Mouse (Mus musculus): ENCODE measurements around the gene Tmem151b. TPM values are rescaled to one million over a fixed set of nuclear protein-coding genes. Genes with fewer than 3 reads are reported as not detected.

Gene Tmem151b
- polyA plus RNA-seq, 1 experiment from 2014 or later: 1.6 TPM

- DNase-seq (peak; percentile 64), ATAC-seq (ENCODE audit: insufficient read depth) (no peak)
- Histone ChIP-seq H3K9me3 (ENCODE audit: low read depth, low read length) (no peaks in the 10 kb centered on the region), H3K36me3 (ENCODE audit: insufficient read depth) (no peaks in the 10 kb centered on the region), H3K4me1 (ENCODE audit: insufficient read depth) (peaks cover 11% of the 10 kb centered on the region), H3K27me3 (ENCODE audit: insufficient read depth, low read length) (no peaks in the 10 kb centered on the region), H3K9ac (no peak overlapping the region), H3K27ac (ENCODE audit: low read depth) (0 out of 2 replicates have a peak overlapping the region, but pooled peaks have one; percentile 36), H3K4me2 (no peak overlapping the region), H3K4me3 (ENCODE audit: low read depth, low read length) (no peak overlapping the region)
- 72% methylated on average over 7 of the region's 7 CpGs for WGBS
- peak; percentile 60 for TF ChIP-seq CTCF (IDR thresholded peaks at IDR 0.05; ENCODE audit: low read depth)
These were observed 29.4 kb upstream of the Tmem151b start for GRCm38 (mm10) chr17:45578843-45579242.

GRCm38 (mm10) chr17:45578242-45578641, 28.8 kb upstream of the Tmem151b start:
- no peak for TF ChIP-seq CTCF (IDR thresholded peaks at IDR 0.05; ENCODE audit: low read depth)
- no peak overlapping the region for H3K4me3 ChIP-seq (ENCODE audit: low read depth, low read length)
- ATAC-seq (ENCODE audit: insufficient read depth): no peak
- H3K27ac ChIP-seq (ENCODE audit: low read depth): peak overlapping the region; percentile 36; the same call in 1 of the 2 replicates
- no peaks in the 10 kb centered on the region for H3K27me3 ChIP-seq (ENCODE audit: insufficient read depth, low read length)
- peaks cover 8% of the 10 kb centered on the region; the same call in 1 of the 2 replicates for H3K4me1 ChIP-seq (ENCODE audit: insufficient read depth)
- no peak overlapping the region for H3K4me2 ChIP-seq
- H3K36me3 ChIP-seq (ENCODE audit: insufficient read depth): no peaks in the 10 kb centered on the region
- 46% methylated on average over 5 of the region's 5 CpGs for WGBS
- peak; percentile 28 for DNase-seq
- no peaks in the 10 kb centered on the region for H3K9me3 ChIP-seq (ENCODE audit: low read depth, low read length)
- H3K9ac ChIP-seq: no peak overlapping the region

- DNase-seq (no peak), ATAC-seq (ENCODE audit: insufficient read depth) (no peak)
- Histone ChIP-seq H3K9me3 (ENCODE audit: low read depth, low read length) (no peaks in the 10 kb centered on the region), H3K36me3 (ENCODE audit: insufficient read depth) (peaks cover 21% of the 10 kb centered on the region), H3K4me2 (no peak overlapping the region), H3K4me3 (ENCODE audit: low read depth, low read length) (no peak overlapping the region), H3K4me1 (ENCODE audit: insufficient read depth) (peaks cover 9% of the 10 kb centered on the region; the same call in 1 of the 2 replicates), H3K27ac (ENCODE audit: low read depth) (no peak overlapping the region), H3K27me3 (ENCODE audit: insufficient read depth, low read length) (no peaks in the 10 kb centered on the region), H3K9ac (peak overlapping the region; percentile 83)
- 89% methylated on average over 8 of the region's 8 CpGs for WGBS
- TF ChIP-seq CTCF (IDR thresholded peaks at IDR 0.05; ENCODE audit: low read depth): no peak
These were observed 25.8 kb upstream of the Tmem151b start for GRCm38 (mm10) chr17:45575123-45575897.

- ATAC-seq (ENCODE audit: insufficient read depth): peak; percentile 38
- H3K9me3 ChIP-seq (ENCODE audit: low read depth, low read length): no peaks in the 10 kb centered on the region
These were observed 24.8 kb upstream of the Tmem151b start for GRCm38 (mm10) chr17:45574129-45574761.

GRCm38 (mm10) chr17:45573780-45574123, 24.3 kb upstream of the Tmem151b start:
- WGBS: under 1% methylated on average over 18 of the region's 18 CpGs
- peak; percentile 96 for DNase-seq
- peaks cover 9% of the 10 kb centered on the region; the same call in 1 of the 2 replicates for H3K4me1 ChIP-seq (ENCODE audit: insufficient read depth)
- no peaks in the 10 kb centered on the region for H3K27me3 ChIP-seq (ENCODE audit: insufficient read depth, low read length)
- H3K4me2 ChIP-seq: peak overlapping the region; percentile 96
- H3K36me3 ChIP-seq (ENCODE audit: insufficient read depth): peaks cover 36% of the 10 kb centered on the region
- peak overlapping the region; percentile 83 for H3K9ac ChIP-seq
- peak overlapping the region; percentile 68 for H3K4me3 ChIP-seq (ENCODE audit: low read depth, low read length)
- TF ChIP-seq CTCF (IDR thresholded peaks at IDR 0.05; ENCODE audit: low read depth): no peak
- peak; percentile 57 for ATAC-seq (ENCODE audit: insufficient read depth)
- peak overlapping the region; percentile 96 for H3K27ac ChIP-seq (ENCODE audit: low read depth)
- no peaks in the 10 kb centered on the region for H3K9me3 ChIP-seq (ENCODE audit: low read depth, low read length)

More at GRCm38 (mm10) chr17:45574129-45574761, 24.8 kb upstream of the Tmem151b start:
- peak overlapping the region; percentile 96 for H3K4me2 ChIP-seq
- DNase-seq: peak; percentile 76
- 5% methylated on average over 17 of the region's 17 CpGs for WGBS
- peak overlapping the region; percentile 96 for H3K27ac ChIP-seq (ENCODE audit: low read depth)
- H3K9ac ChIP-seq: peak overlapping the region; percentile 83
- TF ChIP-seq CTCF (IDR thresholded peaks at IDR 0.05; ENCODE audit: low read depth): no peak
- peak overlapping the region; percentile 68 for H3K4me3 ChIP-seq (ENCODE audit: low read depth, low read length)
- peaks cover 32% of the 10 kb centered on the region for H3K36me3 ChIP-seq (ENCODE audit: insufficient read depth)
- peaks cover 9% of the 10 kb centered on the region; the same call in 1 of the 2 replicates for H3K4me1 ChIP-seq (ENCODE audit: insufficient read depth)
- no peaks in the 10 kb centered on the region for H3K27me3 ChIP-seq (ENCODE audit: insufficient read depth, low read length)

GRCm38 (mm10) chr17:45573087-45573779, 23.8 kb upstream of the Tmem151b start, which contains the start of gene Hsp90ab1:
TSS of gene Hsp90ab1 (minus strand) at chr17:45573271.
- DNase-seq (peak; percentile 99), ATAC-seq (ENCODE audit: insufficient read depth) (peak; percentile 84)
- Histone ChIP-seq H3K27ac (ENCODE audit: low read depth) (peak within 1 kb of the TSS; percentile 96), H3K4me1 (ENCODE audit: insufficient read depth) (peaks cover 9% of the 10 kb centered on the region; the same call in 1 of the 2 replicates), H3K9me3 (ENCODE audit: low read depth, low read length) (no peaks in the 10 kb centered on the region), H3K27me3 (ENCODE audit: insufficient read depth, low read length) (no peaks in the 10 kb centered on the region), H3K9ac (peak within 1 kb of the TSS; percentile 90), H3K4me2 (peak within 1 kb of the TSS; percentile 96), H3K36me3 (ENCODE audit: insufficient read depth) (peaks cover 42% of the 10 kb centered on the region), H3K4me3 (ENCODE audit: low read depth, low read length) (peak within 1 kb of the TSS; percentile 68)
- TF ChIP-seq CTCF (IDR thresholded peaks at IDR 0.05; ENCODE audit: low read depth): no peak
- under 1% methylated on average over 41 of the region's 41 CpGs for WGBS
